Mouse (Mus musculus) limb, embryonic 14.5 days (tissue): ENCODE data around the gene Dapp1. TPM values are rescaled to one million over a fixed set of nuclear protein-coding genes. Genes with fewer than 3 reads are reported as not detected.

Source experiments
- ATAC-seq: fragments of 200-750 bp; cut with Nextera tagmentation; 2 replicates; pipeline ENCODE4 v1.8.0; 2017; ENCODE audit warnings: low read depth, moderate number of reproducible peaks, moderate TSS enrichment; ENCODE audit not compliant: low FRiP score
- DNase-seq: peaks from one replicate; pipeline ENCODE4 v3.0.0-alpha.2; 2015; ENCODE audit warnings: low spot score
- H3K27ac ChIP-seq: fragments of 300-500 bp; sonication (generic); replicated peaks from 2 replicates; pipeline ENCODE4 v1.5.1; 2014; ENCODE audit warnings: low read depth, mild to moderate bottlenecking, low read length, moderate library complexity, mixed read lengths
- H3K27me3 ChIP-seq: fragments of 300-500 bp; sonication (generic); 2 replicates; pipeline ENCODE4 v1.6.1; 2014; ENCODE audit warnings: low read length, mixed read lengths; ENCODE audit not compliant: control insufficient read depth, insufficient read depth
- H3K36me3 ChIP-seq: fragments of 300-500 bp; sonication (generic); 2 replicates; pipeline ENCODE4 v1.6.1; 2014; ENCODE audit warnings: mild to moderate bottlenecking, low read length, moderate library complexity, mixed read lengths; ENCODE audit not compliant: control insufficient read depth, insufficient read depth
- H3K4me1 ChIP-seq: fragments of 300-500 bp; sonication (generic); 2 replicates; pipeline ENCODE4 v1.6.1; 2014; ENCODE audit warnings: antibody characterized with exemption, low read length, mixed read lengths; ENCODE audit not compliant: control insufficient read depth, insufficient read depth
- H3K4me2 ChIP-seq: fragments of 300-500 bp; sonication (generic); replicated peaks from 2 replicates; pipeline ENCODE4 v1.6.1; 2014; ENCODE audit warnings: low read depth, mild to moderate bottlenecking, low read length, moderate library complexity; ENCODE audit not compliant: severe bottlenecking
- H3K4me3 ChIP-seq: fragments of 300-500 bp; sonication (generic); replicated peaks from 2 replicates; pipeline ENCODE4 v1.5.1; 2014; ENCODE audit warnings: low read length
- H3K9ac ChIP-seq: fragments of 300-500 bp; sonication (generic); 2 replicates; pipeline ENCODE4 v1.6.1; 2014; ENCODE audit warnings: mild to moderate bottlenecking, low read depth, low read length, moderate library complexity; ENCODE audit not compliant: severe bottlenecking
- H3K9me3 ChIP-seq: fragments of 300-500 bp; sonication (generic); 2 replicates; pipeline ENCODE4 v1.6.1; 2016; ENCODE audit warnings: low read length; ENCODE audit not compliant: control insufficient read depth
- POLR2A ChIP-seq: fragments of 200-500 bp; IDR thresholded peaks from 2 replicates; pipeline ENCODE4 v1.8.0; 2012; ENCODE audit warnings: inconsistent platforms, mild to moderate bottlenecking, moderate library complexity, borderline replicate concordance; ENCODE audit not compliant: insufficient read depth, insufficient read length; ENCODE audit errors: extremely low read depth
- WGBS: fragments of 180-500 bp; shearing (Covaris S2); extraction: QIAGEN DNeasy Blood & Tissue Kit; methylation state at CpG from one replicate; pipeline ENCODE4 v1.1.7; 2014; 5-methylcytosine and 5-hydroxymethylcytosine counted together
- polyA plus RNA-seq, 2 experiments: library from polyadenylated mRNA; depleted of rRNA in 1 of 2; stranded (reverse) in 1 of 2; unstranded in 1 of 2; fragments of >200 nt; fragmentation: Nextera tagmentation in 1 of 2; extraction: Ambion mirVana in 1 of 2; gene quantifications; 2 replicates each; pipeline versions ENCODE4 v1.2.1 to v1.2.3; 2012 to 2014

Dapp1 gene
- polyA plus RNA-seq, 2 experiments: 5.4 to 6.0 TPM

- DNase-seq (no peak), ATAC-seq (no peak)
- Histone ChIP-seq H3K27me3 (no peaks in the 10 kb centered on the region), H3K4me1 (no peaks in the 10 kb centered on the region), H3K27ac (no peak overlapping the region), H3K36me3 (no peaks in the 10 kb centered on the region), H3K9me3 (no peaks in the 10 kb centered on the region), H3K9ac (no peak overlapping the region), H3K4me3 (no peak overlapping the region), H3K4me2 (no peak overlapping the region)
- TF ChIP-seq POLR2A: no peak
- 56% methylated on average over 3 of the region's 3 CpGs for WGBS
Observed at GRCm38 (mm10) chr3:138006896-138007295, 25.6 kb upstream of the Dapp1 start.

- no peak overlapping the region for H3K4me3 ChIP-seq
- no peak for ATAC-seq
- H3K9me3 ChIP-seq: no peaks in the 10 kb centered on the region
- H3K4me2 ChIP-seq: no peak overlapping the region
- H3K9ac ChIP-seq: no peak overlapping the region
- WGBS: 82% methylated on average over 7 of the region's 7 CpGs
- no peaks in the 10 kb centered on the region for H3K27me3 ChIP-seq
- peaks cover 16% of the 10 kb centered on the region for H3K4me1 ChIP-seq
- no peaks in the 10 kb centered on the region for H3K36me3 ChIP-seq
- TF ChIP-seq POLR2A: no peak
- H3K27ac ChIP-seq: no peak overlapping the region
- DNase-seq: no peak
Observed at GRCm38 (mm10) chr3:138003264-138003663, 21.9 kb upstream of the Dapp1 start.

GRCm38 (mm10) chr3:138002545-138002944 lies 21.2 kb upstream of the Dapp1 start:
- ATAC-seq: no peak
- no peak for TF ChIP-seq POLR2A
- Histone ChIP-seq H3K9ac (no peak overlapping the region), H3K36me3 (no peaks in the 10 kb centered on the region), H3K4me1 (peaks cover 16% of the 10 kb centered on the region), H3K27me3 (no peaks in the 10 kb centered on the region), H3K4me2 (no peak overlapping the region), H3K9me3 (no peaks in the 10 kb centered on the region), H3K4me3 (no peak overlapping the region), H3K27ac (no peak overlapping the region)
- DNase-seq: no peak
- 86% methylated on average over 6 of the region's 6 CpGs for WGBS

GRCm38 (mm10) chr3:138001865-138002264 lies 20.5 kb upstream of the Dapp1 start:
- Histone ChIP-seq H3K4me3 (no peak overlapping the region), H3K36me3 (no peaks in the 10 kb centered on the region), H3K9ac (no peak overlapping the region), H3K27ac (no peak overlapping the region), H3K4me2 (no peak overlapping the region), H3K4me1 (peaks cover 16% of the 10 kb centered on the region), H3K27me3 (no peaks in the 10 kb centered on the region), H3K9me3 (no peaks in the 10 kb centered on the region)
- DNase-seq: no peak
- ATAC-seq: no peak
- 55% methylated on average over 4 of the region's 4 CpGs for WGBS
- no peak for TF ChIP-seq POLR2A

GRCm38 (mm10) chr3:138000724-138001069 lies 19.4 kb upstream of the Dapp1 start:
- Histone ChIP-seq H3K27ac (no peak overlapping the region), H3K4me3 (no peak overlapping the region), H3K4me1 (peaks cover 16% of the 10 kb centered on the region), H3K4me2 (no peak overlapping the region), H3K9ac (no peak overlapping the region), H3K9me3 (no peaks in the 10 kb centered on the region), H3K27me3 (no peaks in the 10 kb centered on the region), H3K36me3 (no peaks in the 10 kb centered on the region)
- no peak for ATAC-seq
- WGBS: 29% methylated on average over 4 of the region's 4 CpGs
- no peak for TF ChIP-seq POLR2A
- peak; percentile 50 for DNase-seq

- no peaks in the 10 kb centered on the region for H3K27me3 ChIP-seq
- no peak overlapping the region for H3K4me3 ChIP-seq
- no peak overlapping the region for H3K9ac ChIP-seq
- ATAC-seq: no peak
- DNase-seq: no peak
- H3K36me3 ChIP-seq: no peaks in the 10 kb centered on the region
- H3K4me2 ChIP-seq: no peak overlapping the region
- 78% methylated on average over 8 of the region's 8 CpGs for WGBS
- H3K27ac ChIP-seq: no peak overlapping the region
- no peak for TF ChIP-seq POLR2A
- H3K4me1 ChIP-seq: peaks cover 16% of the 10 kb centered on the region
- no peaks in the 10 kb centered on the region for H3K9me3 ChIP-seq
Observed at GRCm38 (mm10) chr3:138000062-138000723, 18.8 kb upstream of the Dapp1 start.
